Mouse (Mus musculus): ENCODE measurements around the gene Vsir. TPM values are rescaled to one million over a fixed set of nuclear protein-coding genes. Genes with fewer than 3 reads are reported as not detected.

Vsir gene
- polyA plus RNA-seq, 1 experiment = 155 TPM

DNA sequence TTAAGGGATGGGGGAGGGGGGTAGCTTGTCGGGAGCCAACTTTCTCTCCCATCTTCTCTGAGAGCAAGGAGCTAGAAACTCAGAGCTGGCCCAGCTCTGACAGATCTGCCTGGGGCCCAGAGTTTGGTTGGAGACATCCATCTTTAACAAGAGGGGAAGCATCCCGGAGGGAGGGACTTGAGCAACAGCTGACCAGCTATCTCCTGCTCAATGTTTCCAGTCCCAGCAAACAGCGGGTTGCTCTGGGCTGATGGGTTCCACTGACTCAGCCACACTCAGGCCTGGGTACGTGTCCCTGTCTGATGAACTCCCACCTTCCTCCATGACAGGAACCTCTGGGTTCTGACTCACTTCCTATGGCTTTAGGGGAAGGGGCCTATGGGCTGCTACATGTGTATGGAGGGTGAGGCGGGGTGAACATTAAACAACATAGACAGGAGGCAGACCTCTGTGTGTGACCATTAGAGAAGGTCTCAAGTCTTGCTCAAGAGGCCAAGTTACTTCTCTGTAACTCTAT, 44.3 kb downstream of the Vsir start:
- DNase-seq (ENCODE audit: low read depth in 1 of 2, low spot score in 2 of 2) = no peak
- TF ChIP-seq POLR2A (IDR thresholded peaks at IDR 0.05; ENCODE audit: low read depth, low read length) (no peak), CTCF (IDR thresholded peaks at IDR 0.05; ENCODE audit: extremely low read depth, insufficient read depth, insufficient read length, insufficient replicate concordance) (no peak)
- 74% methylated on average over 5 of the region's 5 CpGs for WGBS
- H3K4me1 ChIP-seq (ENCODE audit: control insufficient read depth, insufficient read depth, insufficient read length) = peaks cover 18% of the 10 kb centered on the region
- peak overlapping the region; percentile 59 for H3K27ac ChIP-seq (ENCODE audit: insufficient read depth, low read length)
- no peaks in the 10 kb centered on the region for H3K36me3 ChIP-seq (ENCODE audit: control insufficient read depth, insufficient read depth, low read length)
- H3K27me3 ChIP-seq (ENCODE audit: control insufficient read depth, insufficient read depth, low read length) = no peaks in the 10 kb centered on the region
- no peak overlapping the region for H3K4me3 ChIP-seq (ENCODE audit: extremely low read depth, insufficient read depth, insufficient read length)

DNA sequence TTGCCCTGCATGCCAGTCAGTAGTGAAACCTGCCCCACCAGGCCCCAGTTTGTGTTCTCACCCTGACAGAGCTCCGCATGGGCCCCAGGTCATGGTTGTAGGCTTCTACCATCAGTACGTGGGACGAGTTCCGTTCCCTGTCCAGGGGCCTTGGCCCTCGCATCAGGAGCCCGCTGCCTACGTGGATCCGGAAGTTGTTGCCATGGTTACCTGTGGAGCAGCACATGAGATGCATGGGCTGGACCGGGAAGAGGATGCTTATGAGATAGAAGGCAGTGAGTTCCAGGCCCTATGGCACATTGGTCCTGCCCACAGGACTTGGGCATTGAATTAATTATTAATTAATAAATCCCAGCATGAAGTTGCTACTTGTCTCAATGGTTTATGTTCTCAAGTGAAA, 45.0 kb downstream of the Vsir start:
- Histone ChIP-seq H3K4me3 (ENCODE audit: extremely low read depth, insufficient read depth, insufficient read length) (no peak overlapping the region), H3K27me3 (ENCODE audit: control insufficient read depth, insufficient read depth, low read length) (no peaks in the 10 kb centered on the region), H3K36me3 (ENCODE audit: control insufficient read depth, insufficient read depth, low read length) (no peaks in the 10 kb centered on the region), H3K4me1 (ENCODE audit: control insufficient read depth, insufficient read depth, insufficient read length) (peaks cover 18% of the 10 kb centered on the region), H3K27ac (ENCODE audit: insufficient read depth, low read length) (no peak overlapping the region; the same call in 1 of the 2 replicates)
- no peak for TF ChIP-seq POLR2A (IDR thresholded peaks at IDR 0.05; ENCODE audit: low read depth, low read length)
- TF ChIP-seq CTCF (IDR thresholded peaks at IDR 0.05; ENCODE audit: extremely low read depth, insufficient read depth, insufficient read length, insufficient replicate concordance) = no peak
- DNase-seq (ENCODE audit: low read depth in 1 of 2, low spot score in 2 of 2) = no peak
- whole genome bisulfite sequencing = 91% methylated on average over 9 of the region's 9 CpGs

DNA sequence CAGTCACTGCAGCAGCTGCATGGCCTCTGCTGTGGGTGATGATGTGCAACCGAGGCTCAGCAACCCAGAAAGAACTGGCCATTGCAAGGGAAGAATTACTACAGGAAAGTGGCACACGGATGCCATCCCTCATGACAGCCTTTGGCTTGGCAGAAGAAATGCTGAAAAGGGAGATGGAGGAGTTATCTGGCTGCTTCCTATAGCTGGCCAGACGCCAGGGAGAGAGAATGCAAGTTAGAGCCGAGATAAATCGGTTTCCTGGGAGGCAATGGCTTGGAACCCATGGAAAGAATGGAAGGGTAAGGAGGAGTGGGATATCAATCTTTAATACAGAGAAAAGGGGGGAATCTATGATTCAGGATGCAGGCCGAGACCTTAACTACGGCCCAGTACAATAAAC, 48.3 kb downstream of the Vsir start:
- 89% methylated on average over 7 of the region's 7 CpGs for WGBS
- no peaks in the 10 kb centered on the region for H3K27me3 ChIP-seq (ENCODE audit: control insufficient read depth, insufficient read depth, low read length)
- no peak overlapping the region for H3K27ac ChIP-seq (ENCODE audit: insufficient read depth, low read length)
- TF ChIP-seq CTCF (IDR thresholded peaks at IDR 0.05; ENCODE audit: extremely low read depth, insufficient read depth, insufficient read length, insufficient replicate concordance) = no peak
- no peak for TF ChIP-seq POLR2A (IDR thresholded peaks at IDR 0.05; ENCODE audit: low read depth, low read length)
- H3K4me1 ChIP-seq (ENCODE audit: control insufficient read depth, insufficient read depth, insufficient read length) = peaks cover 8% of the 10 kb centered on the region; the same call in 1 of the 2 replicates
- H3K4me3 ChIP-seq (ENCODE audit: extremely low read depth, insufficient read depth, insufficient read length) = no peak overlapping the region
- DNase-seq (ENCODE audit: low read depth in 1 of 2, low spot score in 2 of 2) = no peak
- no peaks in the 10 kb centered on the region for H3K36me3 ChIP-seq (ENCODE audit: control insufficient read depth, insufficient read depth, low read length)

GRCm38 (mm10) chr10:60395605-60396004, 49.0 kb downstream of the Vsir start:
- DNase-seq (ENCODE audit: low read depth in 1 of 2, low spot score in 2 of 2) = no peak
- no peaks in the 10 kb centered on the region for H3K27me3 ChIP-seq (ENCODE audit: control insufficient read depth, insufficient read depth, low read length)
- no peak overlapping the region for H3K4me3 ChIP-seq (ENCODE audit: extremely low read depth, insufficient read depth, insufficient read length)
- 0 out of 2 replicates have a peak, but pooled peaks cover 1% of the 10 kb centered on the region for H3K4me1 ChIP-seq (ENCODE audit: control insufficient read depth, insufficient read depth, insufficient read length)
- H3K27ac ChIP-seq (ENCODE audit: insufficient read depth, low read length) = no peak overlapping the region
- TF ChIP-seq POLR2A (IDR thresholded peaks at IDR 0.05; ENCODE audit: low read depth, low read length) (no peak), CTCF (IDR thresholded peaks at IDR 0.05; ENCODE audit: extremely low read depth, insufficient read depth, insufficient read length, insufficient replicate concordance) (no peak)
- H3K36me3 ChIP-seq (ENCODE audit: control insufficient read depth, insufficient read depth, low read length) = no peaks in the 10 kb centered on the region
- WGBS = 71% methylated on average over 5 of the region's 5 CpGs

DNA sequence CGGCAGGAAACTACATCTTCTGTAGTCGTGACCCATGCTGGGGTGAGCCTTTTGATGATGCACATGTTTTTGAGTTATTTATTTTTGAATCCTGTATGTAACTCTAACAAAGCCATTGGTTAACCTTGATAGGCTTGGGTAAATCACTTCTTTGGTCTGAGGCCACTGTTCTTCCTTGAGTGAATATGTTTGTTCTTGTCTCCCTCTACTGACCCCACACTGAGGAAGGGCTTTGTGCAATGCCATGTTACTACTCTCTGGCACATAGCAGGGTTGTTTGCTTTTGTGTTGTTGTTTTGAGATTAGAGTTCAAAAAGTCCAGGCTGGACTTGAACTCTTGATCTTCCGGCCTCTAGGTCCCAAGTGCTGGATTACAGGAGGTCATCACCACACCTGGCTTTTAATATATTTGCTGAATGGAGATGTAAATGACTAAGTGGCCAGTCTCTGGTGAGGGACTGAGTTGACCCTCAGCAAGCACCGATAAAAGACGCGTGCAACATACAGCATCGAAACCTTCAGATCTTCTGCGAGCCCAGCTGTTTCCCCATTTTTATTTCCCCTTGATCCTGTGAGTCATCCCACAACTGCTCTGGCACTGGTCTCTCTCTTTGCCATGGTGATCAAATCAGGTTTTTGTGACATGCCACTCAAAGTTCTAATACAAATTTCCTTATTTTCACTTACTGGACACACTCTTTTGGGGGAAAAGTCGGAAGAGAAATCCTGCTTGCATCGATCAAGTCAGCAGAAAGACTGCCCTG, 51.6 kb downstream of the Vsir start:
- DNase-seq (ENCODE audit: low read depth in 1 of 2, low spot score in 2 of 2) = no peak
- no peak overlapping the region for H3K4me3 ChIP-seq (ENCODE audit: extremely low read depth, insufficient read depth, insufficient read length)
- H3K27ac ChIP-seq (ENCODE audit: insufficient read depth, low read length) = no peak overlapping the region
- H3K27me3 ChIP-seq (ENCODE audit: control insufficient read depth, insufficient read depth, low read length) = no peaks in the 10 kb centered on the region
- no peaks in the 10 kb centered on the region for H3K36me3 ChIP-seq (ENCODE audit: control insufficient read depth, insufficient read depth, low read length)
- H3K4me1 ChIP-seq (ENCODE audit: control insufficient read depth, insufficient read depth, insufficient read length) = no peaks in the 10 kb centered on the region
- 56% methylated on average over 10 of the region's 10 CpGs for WGBS
- TF ChIP-seq POLR2A (IDR thresholded peaks at IDR 0.05; ENCODE audit: low read depth, low read length) (no peak), CTCF (IDR thresholded peaks at IDR 0.05; ENCODE audit: extremely low read depth, insufficient read depth, insufficient read length, insufficient replicate concordance) (no peak)

GRCm38 (mm10) chr10:60399449-60399848, 52.8 kb downstream of the Vsir start, which contains the start of gene Gm17455:
TSS of gene Gm17455 (plus strand) at chr10:60399726.
- Histone ChIP-seq H3K27me3 (ENCODE audit: control insufficient read depth, insufficient read depth, low read length) (no peaks in the 10 kb centered on the region), H3K36me3 (ENCODE audit: control insufficient read depth, insufficient read depth, low read length) (no peaks in the 10 kb centered on the region), H3K27ac (ENCODE audit: insufficient read depth, low read length) (no peak within 1 kb of the TSS), H3K4me3 (ENCODE audit: extremely low read depth, insufficient read depth, insufficient read length) (no peak within 1 kb of the TSS), H3K4me1 (ENCODE audit: control insufficient read depth, insufficient read depth, insufficient read length) (no peaks in the 10 kb centered on the region)
- no peak for DNase-seq (ENCODE audit: low read depth in 1 of 2, low spot score in 2 of 2)
- no peak for TF ChIP-seq CTCF (IDR thresholded peaks at IDR 0.05; ENCODE audit: extremely low read depth, insufficient read depth, insufficient read length, insufficient replicate concordance)
- no peak for TF ChIP-seq POLR2A (IDR thresholded peaks at IDR 0.05; ENCODE audit: low read depth, low read length)
- 79% methylated on average over 7 of the region's 7 CpGs for WGBS

Measured in spleen, adult 2 months (tissue).